Mouse (Mus musculus): ENCODE data around the gene Slc2a1. TPM values are rescaled to one million over a fixed set of nuclear protein-coding genes. Genes with fewer than 3 reads are reported as not detected.

The Slc2a1 gene
- polyA plus RNA-seq, 1 experiment from 2014 or later = 204 TPM

GRCm38 (mm10) chr4:119102350-119103126 lies 6.0 kb upstream of the Slc2a1 start:
- H3K4me3 ChIP-seq = no peak overlapping the region
- 0 out of 2 replicates have a peak, but pooled peaks cover 9% of the 10 kb centered on the region for H3K27me3 ChIP-seq (ENCODE audit: poor library complexity, severe bottlenecking)
- WGBS = 80% methylated on average over 7 of the region's 7 CpGs
- no peak for DNase-seq (ENCODE audit: extremely low spot score, low spot score)
- H3K9me3 ChIP-seq = no peaks in the 10 kb centered on the region
- no peak overlapping the region for H3K27ac ChIP-seq
- no peaks in the 10 kb centered on the region for H3K36me3 ChIP-seq (replicated peaks)
- H3K4me1 ChIP-seq = peaks cover 36% of the 10 kb centered on the region

- Histone ChIP-seq H3K27me3 (ENCODE audit: poor library complexity, severe bottlenecking) (0 out of 2 replicates have a peak, but pooled peaks cover 13% of the 10 kb centered on the region), H3K36me3 (replicated peaks) (no peaks in the 10 kb centered on the region), H3K4me1 (peaks cover 45% of the 10 kb centered on the region), H3K27ac (peak overlapping the region; percentile 85), H3K4me3 (peak overlapping the region; percentile 50), H3K9me3 (no peaks in the 10 kb centered on the region)
- DNase-seq (ENCODE audit: extremely low spot score, low spot score) = no peak
- 29% methylated on average over 4 of the region's 4 CpGs for WGBS
Observed at GRCm38 (mm10) chr4:119104847-119105246, 3.7 kb upstream of the Slc2a1 start.

- DNase-seq (ENCODE audit: extremely low spot score, low spot score) = peak; percentile 76
- H3K4me1 ChIP-seq = peaks cover 54% of the 10 kb centered on the region
- peaks cover 7% of the 10 kb centered on the region for H3K36me3 ChIP-seq (replicated peaks)
- H3K9me3 ChIP-seq = no peaks in the 10 kb centered on the region
- H3K27ac ChIP-seq = peak overlapping the region; percentile 85
- peak overlapping the region; percentile 50 for H3K4me3 ChIP-seq
- 0 out of 2 replicates have a peak, but pooled peaks cover 13% of the 10 kb centered on the region for H3K27me3 ChIP-seq (ENCODE audit: poor library complexity, severe bottlenecking)
- under 1% methylated on average over 18 of the region's 18 CpGs for WGBS
Observed at GRCm38 (mm10) chr4:119105704-119106103, 2.8 kb upstream of the Slc2a1 start.

- peak overlapping the region; percentile 99 for H3K27ac ChIP-seq
- peaks cover 76% of the 10 kb centered on the region for H3K4me1 ChIP-seq
- WGBS = 77% methylated on average over 2 of the region's 2 CpGs
- no peak for DNase-seq (ENCODE audit: extremely low spot score, low spot score)
- peaks cover 28% of the 10 kb centered on the region for H3K36me3 ChIP-seq (replicated peaks)
- 0 out of 2 replicates have a peak, but pooled peaks cover 13% of the 10 kb centered on the region for H3K27me3 ChIP-seq (ENCODE audit: poor library complexity, severe bottlenecking)
- H3K4me3 ChIP-seq = peak overlapping the region; percentile 86
- no peaks in the 10 kb centered on the region for H3K9me3 ChIP-seq
Observed at GRCm38 (mm10) chr4:119107867-119108266, 644 bp upstream of the Slc2a1 start.

GRCm38 (mm10) chr4:119109640-119110039 lies 1.1 kb downstream of the Slc2a1 start:
- Histone ChIP-seq H3K27ac (peak overlapping the region; percentile 99), H3K36me3 (replicated peaks) (peaks cover 46% of the 10 kb centered on the region), H3K4me3 (peak overlapping the region; percentile 86), H3K4me1 (peaks cover 89% of the 10 kb centered on the region), H3K27me3 (ENCODE audit: poor library complexity, severe bottlenecking) (0 out of 2 replicates have a peak, but pooled peaks cover 13% of the 10 kb centered on the region), H3K9me3 (no peaks in the 10 kb centered on the region)
- no peak for DNase-seq (ENCODE audit: extremely low spot score, low spot score)
- 5% methylated on average over 11 of the region's 11 CpGs for WGBS

- 11% methylated on average over 5 of the region's 5 CpGs for WGBS
- Histone ChIP-seq H3K9me3 (no peaks in the 10 kb centered on the region), H3K36me3 (replicated peaks) (peaks cover 55% of the 10 kb centered on the region), H3K27me3 (ENCODE audit: poor library complexity, severe bottlenecking) (0 out of 2 replicates have a peak, but pooled peaks cover 13% of the 10 kb centered on the region), H3K4me1 (peaks cover 89% of the 10 kb centered on the region), H3K4me3 (peak overlapping the region; percentile 86), H3K27ac (peak overlapping the region; percentile 99)
- DNase-seq (ENCODE audit: extremely low spot score, low spot score) = no peak
Observed at GRCm38 (mm10) chr4:119110512-119110911, 2.0 kb downstream of the Slc2a1 start.

GRCm38 (mm10) chr4:119111410-119111809 lies 2.9 kb downstream of the Slc2a1 start:
- WGBS = 52% methylated on average over 5 of the region's 5 CpGs
- Histone ChIP-seq H3K4me1 (peaks cover 89% of the 10 kb centered on the region), H3K4me3 (peak overlapping the region; percentile 86), H3K27ac (0 out of 2 replicates have a peak overlapping the region, but pooled peaks have one; percentile 66), H3K36me3 (replicated peaks) (peaks cover 64% of the 10 kb centered on the region), H3K27me3 (ENCODE audit: poor library complexity, severe bottlenecking) (0 out of 2 replicates have a peak, but pooled peaks cover 13% of the 10 kb centered on the region), H3K9me3 (no peaks in the 10 kb centered on the region)
- DNase-seq (ENCODE audit: extremely low spot score, low spot score) = no peak

DNA sequence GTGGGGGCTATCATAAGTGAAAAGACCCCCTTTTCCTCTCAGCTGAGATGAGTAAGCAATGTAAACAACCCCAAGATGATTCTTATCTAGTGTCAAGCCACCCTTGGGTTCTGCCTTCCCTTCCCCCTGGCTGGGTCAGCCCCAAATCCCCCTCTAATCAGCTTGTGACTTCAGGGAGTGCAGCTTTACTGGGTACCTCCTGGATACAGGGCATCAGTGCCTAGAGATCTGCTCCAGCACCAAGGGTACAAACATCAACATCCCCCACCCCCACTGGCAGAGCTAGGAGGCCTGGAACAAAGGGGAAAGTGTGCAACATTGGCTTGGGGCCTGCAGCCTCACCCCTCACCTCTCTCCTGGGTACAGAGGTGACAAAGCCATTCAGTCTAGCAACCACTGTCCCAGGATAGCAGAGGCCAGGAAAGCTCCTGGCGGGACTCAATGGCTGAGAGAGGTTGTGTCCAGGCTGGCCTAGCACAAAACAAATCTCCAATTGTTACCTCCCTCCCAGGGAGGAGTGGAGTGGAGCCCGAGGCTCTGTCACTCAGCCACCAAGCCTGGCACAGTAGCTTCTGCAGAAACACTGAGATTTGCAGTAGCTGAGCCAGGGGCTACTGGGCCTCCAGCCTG lies 3.9 kb downstream of the Slc2a1 start:
- H3K27me3 ChIP-seq (ENCODE audit: poor library complexity, severe bottlenecking) = 0 out of 2 replicates have a peak, but pooled peaks cover 5% of the 10 kb centered on the region
- H3K4me3 ChIP-seq = peak overlapping the region; percentile 86
- no peak for DNase-seq (ENCODE audit: extremely low spot score, low spot score)
- 25% methylated on average over 2 of the region's 2 CpGs for WGBS
- H3K27ac ChIP-seq = peak overlapping the region; percentile 66
- peaks cover 90% of the 10 kb centered on the region for H3K4me1 ChIP-seq
- H3K9me3 ChIP-seq = no peaks in the 10 kb centered on the region
- H3K36me3 ChIP-seq (replicated peaks) = peaks cover 73% of the 10 kb centered on the region

- DNase-seq (ENCODE audit: extremely low spot score, low spot score) = no peak
- Histone ChIP-seq H3K27me3 (ENCODE audit: poor library complexity, severe bottlenecking) (no peaks in the 10 kb centered on the region), H3K9me3 (no peaks in the 10 kb centered on the region), H3K4me1 (peaks cover 79% of the 10 kb centered on the region), H3K27ac (no peak overlapping the region), H3K36me3 (replicated peaks) (peaks cover 99% of the 10 kb centered on the region), H3K4me3 (no peak overlapping the region)
- 72% methylated on average over 6 of the region's 6 CpGs for WGBS
Observed at GRCm38 (mm10) chr4:119115611-119116070, 7.1 kb downstream of the Slc2a1 start.

- Histone ChIP-seq H3K27ac (no peak overlapping the region), H3K9me3 (no peaks in the 10 kb centered on the region), H3K4me3 (no peak overlapping the region), H3K4me1 (peaks cover 78% of the 10 kb centered on the region), H3K36me3 (replicated peaks) (peaks cover 99% of the 10 kb centered on the region), H3K27me3 (ENCODE audit: poor library complexity, severe bottlenecking) (no peaks in the 10 kb centered on the region)
- DNase-seq (ENCODE audit: extremely low spot score, low spot score) = no peak
- 58% methylated on average over 1 of the region's 1 CpGs for WGBS
Observed at GRCm38 (mm10) chr4:119116336-119116735, 7.8 kb downstream of the Slc2a1 start.

DNA sequence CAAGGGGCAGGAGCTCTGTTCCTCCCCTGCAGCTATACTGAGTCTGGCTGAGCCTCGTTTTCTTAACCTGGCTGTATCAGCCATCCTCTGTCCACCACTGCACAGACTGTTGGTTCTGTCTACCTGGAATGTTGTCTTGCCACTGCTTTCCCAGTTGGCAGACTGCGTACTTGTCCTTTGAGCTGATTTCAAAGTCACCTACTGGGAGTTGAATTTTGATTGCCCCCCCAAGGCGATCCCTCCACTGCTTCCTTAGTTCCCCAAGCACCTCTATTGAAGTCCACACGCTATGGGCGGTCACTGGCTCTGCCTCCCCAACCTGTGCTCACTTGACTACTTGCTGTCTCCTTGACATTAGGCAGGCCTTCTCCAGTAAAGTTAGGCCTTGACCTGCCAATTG lies 9.1 kb downstream of the Slc2a1 start:
- Histone ChIP-seq H3K4me3 (no peak overlapping the region), H3K9me3 (no peaks in the 10 kb centered on the region), H3K4me1 (peaks cover 72% of the 10 kb centered on the region), H3K27me3 (ENCODE audit: poor library complexity, severe bottlenecking) (no peaks in the 10 kb centered on the region), H3K36me3 (replicated peaks) (peaks cover 99% of the 10 kb centered on the region), H3K27ac (no peak overlapping the region)
- DNase-seq (ENCODE audit: extremely low spot score, low spot score) = no peak
- 81% methylated on average over 5 of the region's 5 CpGs for WGBS

DNA sequence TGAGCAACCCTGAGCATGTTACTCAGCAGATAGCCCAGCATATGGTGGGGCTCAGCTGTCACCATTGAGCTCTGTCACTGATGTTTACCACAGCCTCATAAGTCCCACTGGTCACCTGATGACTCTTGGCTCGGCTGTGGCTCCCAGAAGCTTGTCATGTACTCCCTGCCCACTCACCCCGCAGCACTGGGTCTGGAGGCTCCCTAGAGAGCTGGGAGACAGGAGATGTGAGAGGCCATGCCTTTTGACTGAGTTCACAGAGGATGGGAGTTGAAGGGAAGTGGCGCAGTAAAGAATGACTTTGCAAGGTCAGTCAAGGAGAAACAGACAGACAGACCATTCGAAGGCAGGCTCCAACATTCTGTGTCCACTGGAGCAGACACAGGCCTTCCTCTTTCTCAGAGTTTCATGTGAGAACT lies 10.2 kb downstream of the Slc2a1 start:
- DNase-seq (ENCODE audit: extremely low spot score, low spot score) = no peak
- H3K27ac ChIP-seq = 0 out of 2 replicates have a peak overlapping the region, but pooled peaks have one; percentile 22
- H3K4me3 ChIP-seq = no peak overlapping the region
- no peaks in the 10 kb centered on the region for H3K9me3 ChIP-seq
- H3K36me3 ChIP-seq (replicated peaks) = peaks cover 99% of the 10 kb centered on the region
- WGBS = 75% methylated on average over 4 of the region's 4 CpGs
- no peaks in the 10 kb centered on the region for H3K27me3 ChIP-seq (ENCODE audit: poor library complexity, severe bottlenecking)
- peaks cover 70% of the 10 kb centered on the region for H3K4me1 ChIP-seq

GRCm38 (mm10) chr4:119119354-119119753 lies 10.8 kb downstream of the Slc2a1 start:
- H3K4me1 ChIP-seq = peaks cover 69% of the 10 kb centered on the region
- no peak overlapping the region for H3K27ac ChIP-seq
- peaks cover 99% of the 10 kb centered on the region for H3K36me3 ChIP-seq (replicated peaks)
- no peaks in the 10 kb centered on the region for H3K9me3 ChIP-seq
- H3K4me3 ChIP-seq = no peak overlapping the region
- no peaks in the 10 kb centered on the region for H3K27me3 ChIP-seq (ENCODE audit: poor library complexity, severe bottlenecking)
- 71% methylated on average over 5 of the region's 5 CpGs for WGBS
- no peak for DNase-seq (ENCODE audit: extremely low spot score, low spot score)

Data from forebrain, embryonic 10.5 days (tissue).